Mouse (Mus musculus): ENCODE results near the gene 0610040J01Rik. TPM values are rescaled to one million over a fixed set of nuclear protein-coding genes. Genes with fewer than 3 reads are reported as not detected.

0610040J01Rik gene
- polyA plus RNA-seq, 1 experiment from 2014 or later: 1.0 TPM

- 52% methylated on average over 8 of the region's 8 CpGs for WGBS (ENCODE audit: insufficient replicate concordance)
- H3K4me2 ChIP-seq: no peak overlapping the region
Measured at GRCm38 (mm10) chr5:63824599-63825350, 12.6 kb downstream of the 0610040J01Rik start.

GRCm38 (mm10) chr5:63825881-63826280 is 13.7 kb downstream of the 0610040J01Rik start:
- Histone ChIP-seq H3K27ac (ENCODE audit: low read depth, low read length) (no peak overlapping the region), H3K4me3 (ENCODE audit: low read depth, low read length) (no peak overlapping the region), H3K4me2 (no peak overlapping the region), H3K36me3 (ENCODE audit: control insufficient read depth, insufficient read depth, low read length) (no peaks in the 10 kb centered on the region), H3K9ac (ENCODE audit: low read depth, low read length) (no peak overlapping the region), H3K27me3 (ENCODE audit: control insufficient read depth, insufficient read depth, low read length) (peaks cover 3% of the 10 kb centered on the region; the same call in 1 of the 2 replicates), H3K4me1 (ENCODE audit: control insufficient read depth, insufficient read depth, low read length) (no peaks in the 10 kb centered on the region), H3K9me3 (replicated peaks; ENCODE audit: control insufficient read depth, low read length) (no peaks in the 10 kb centered on the region)
- ATAC-seq (replicated peaks; ENCODE audit: insufficient number of reproducible peaks, low FRiP score, low TSS enrichment): no peak
- WGBS (ENCODE audit: insufficient replicate concordance): 62% methylated on average over 5 of the region's 5 CpGs

More at GRCm38 (mm10) chr5:63824599-63825350, 12.6 kb downstream of the 0610040J01Rik start:
- H3K9ac ChIP-seq (ENCODE audit: low read depth, low read length): no peak overlapping the region
- peaks cover 3% of the 10 kb centered on the region; the same call in 1 of the 2 replicates for H3K27me3 ChIP-seq (ENCODE audit: control insufficient read depth, insufficient read depth, low read length)
- H3K4me3 ChIP-seq (ENCODE audit: low read depth, low read length): no peak overlapping the region
- H3K4me1 ChIP-seq (ENCODE audit: control insufficient read depth, insufficient read depth, low read length): no peaks in the 10 kb centered on the region
- ATAC-seq (replicated peaks; ENCODE audit: insufficient number of reproducible peaks, low FRiP score, low TSS enrichment): no peak
- no peaks in the 10 kb centered on the region for H3K9me3 ChIP-seq (replicated peaks; ENCODE audit: control insufficient read depth, low read length)
- no peak overlapping the region for H3K27ac ChIP-seq (ENCODE audit: low read depth, low read length)
- H3K36me3 ChIP-seq (ENCODE audit: control insufficient read depth, insufficient read depth, low read length): no peaks in the 10 kb centered on the region

DNA sequence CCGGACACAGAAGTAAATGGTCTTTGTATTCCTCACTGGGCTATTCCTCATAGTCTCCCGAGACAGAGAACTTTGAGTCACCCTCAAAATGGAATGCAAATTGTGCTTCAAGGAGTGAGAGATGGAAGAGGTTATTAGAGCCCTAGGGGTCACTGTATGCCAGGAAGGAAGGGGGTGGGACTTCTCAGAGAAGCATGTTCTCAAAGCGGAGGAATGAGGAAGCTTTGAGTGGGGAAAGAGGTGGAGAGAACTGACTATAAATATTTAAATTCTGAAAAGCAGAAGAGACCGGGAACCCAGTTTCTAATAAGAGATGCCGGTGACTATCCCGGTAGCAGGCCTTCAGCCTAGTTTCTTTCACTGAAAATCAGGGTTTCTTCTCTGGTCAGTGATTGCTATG is 14.8 kb downstream of the 0610040J01Rik start:
- Histone ChIP-seq H3K4me1 (ENCODE audit: control insufficient read depth, insufficient read depth, low read length) (no peaks in the 10 kb centered on the region), H3K36me3 (ENCODE audit: control insufficient read depth, insufficient read depth, low read length) (no peaks in the 10 kb centered on the region), H3K27ac (ENCODE audit: low read depth, low read length) (no peak overlapping the region), H3K4me3 (ENCODE audit: low read depth, low read length) (no peak overlapping the region), H3K9me3 (replicated peaks; ENCODE audit: control insufficient read depth, low read length) (no peaks in the 10 kb centered on the region), H3K27me3 (ENCODE audit: control insufficient read depth, insufficient read depth, low read length) (peaks cover 3% of the 10 kb centered on the region; the same call in 1 of the 2 replicates), H3K9ac (ENCODE audit: low read depth, low read length) (no peak overlapping the region), H3K4me2 (no peak overlapping the region)
- WGBS (ENCODE audit: insufficient replicate concordance): 64% methylated on average over 6 of the region's 6 CpGs
- ATAC-seq (replicated peaks; ENCODE audit: insufficient number of reproducible peaks, low FRiP score, low TSS enrichment): no peak

GRCm38 (mm10) chr5:63827415-63828053 is 15.4 kb downstream of the 0610040J01Rik start:
- ATAC-seq (replicated peaks; ENCODE audit: insufficient number of reproducible peaks, low FRiP score, low TSS enrichment): no peak
- WGBS (ENCODE audit: insufficient replicate concordance): 52% methylated on average over 5 of the region's 5 CpGs
- Histone ChIP-seq H3K9ac (ENCODE audit: low read depth, low read length) (no peak overlapping the region), H3K9me3 (replicated peaks; ENCODE audit: control insufficient read depth, low read length) (no peaks in the 10 kb centered on the region), H3K27me3 (ENCODE audit: control insufficient read depth, insufficient read depth, low read length) (peaks cover 3% of the 10 kb centered on the region; the same call in 1 of the 2 replicates), H3K36me3 (ENCODE audit: control insufficient read depth, insufficient read depth, low read length) (no peaks in the 10 kb centered on the region), H3K27ac (ENCODE audit: low read depth, low read length) (no peak overlapping the region), H3K4me3 (ENCODE audit: low read depth, low read length) (no peak overlapping the region), H3K4me1 (ENCODE audit: control insufficient read depth, insufficient read depth, low read length) (no peaks in the 10 kb centered on the region), H3K4me2 (no peak overlapping the region)

GRCm38 (mm10) chr5:63828380-63829185 is 16.4 kb downstream of the 0610040J01Rik start:
- H3K9ac ChIP-seq (ENCODE audit: low read depth, low read length): no peak overlapping the region
- WGBS (ENCODE audit: insufficient replicate concordance): 64% methylated on average over 10 of the region's 10 CpGs
- no peak for ATAC-seq (replicated peaks; ENCODE audit: insufficient number of reproducible peaks, low FRiP score, low TSS enrichment)

GRCm38 (mm10) chr5:63831054-63831453 is 18.9 kb downstream of the 0610040J01Rik start:
- H3K4me2 ChIP-seq: no peak overlapping the region
- H3K4me3 ChIP-seq (ENCODE audit: low read depth, low read length): no peak overlapping the region
- no peaks in the 10 kb centered on the region for H3K27me3 ChIP-seq (ENCODE audit: control insufficient read depth, insufficient read depth, low read length)
- no peak overlapping the region for H3K27ac ChIP-seq (ENCODE audit: low read depth, low read length)
- WGBS (ENCODE audit: insufficient replicate concordance): 69% methylated on average over 4 of the region's 4 CpGs
- H3K4me1 ChIP-seq (ENCODE audit: control insufficient read depth, insufficient read depth, low read length): no peaks in the 10 kb centered on the region
- no peak for ATAC-seq (replicated peaks; ENCODE audit: insufficient number of reproducible peaks, low FRiP score, low TSS enrichment)
- no peaks in the 10 kb centered on the region for H3K36me3 ChIP-seq (ENCODE audit: control insufficient read depth, insufficient read depth, low read length)
- no peaks in the 10 kb centered on the region for H3K9me3 ChIP-seq (replicated peaks; ENCODE audit: control insufficient read depth, low read length)
- H3K9ac ChIP-seq (ENCODE audit: low read depth, low read length): no peak overlapping the region

More at GRCm38 (mm10) chr5:63828380-63829185, 16.4 kb downstream of the 0610040J01Rik start:
- Histone ChIP-seq H3K9me3 (replicated peaks; ENCODE audit: control insufficient read depth, low read length) (no peaks in the 10 kb centered on the region), H3K4me2 (no peak overlapping the region), H3K27me3 (ENCODE audit: control insufficient read depth, insufficient read depth, low read length) (peaks cover 3% of the 10 kb centered on the region; the same call in 1 of the 2 replicates), H3K4me3 (ENCODE audit: low read depth, low read length) (no peak overlapping the region), H3K4me1 (ENCODE audit: control insufficient read depth, insufficient read depth, low read length) (no peaks in the 10 kb centered on the region), H3K36me3 (ENCODE audit: control insufficient read depth, insufficient read depth, low read length) (no peaks in the 10 kb centered on the region), H3K27ac (ENCODE audit: low read depth, low read length) (no peak overlapping the region)

DNA sequence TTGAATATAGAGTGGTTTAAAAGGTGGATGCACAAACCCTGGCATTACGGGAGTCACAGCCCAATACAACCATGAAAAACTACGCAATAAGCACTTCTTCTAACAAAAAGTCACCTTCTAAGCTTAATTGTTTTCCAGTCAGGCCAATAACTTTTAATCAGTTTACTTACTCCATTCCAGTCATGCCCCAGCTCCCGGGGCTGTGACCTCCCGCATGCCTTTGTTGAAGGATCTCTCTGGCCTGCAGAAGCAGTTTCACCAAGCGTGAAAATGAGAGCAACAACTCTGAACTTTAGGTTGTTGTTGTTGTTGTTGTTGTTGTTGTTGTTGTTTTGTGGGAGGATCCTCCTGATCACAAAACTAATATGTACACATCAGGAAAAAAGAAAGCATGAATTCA is 21.8 kb downstream of the 0610040J01Rik start:
- H3K9me3 ChIP-seq (replicated peaks; ENCODE audit: control insufficient read depth, low read length): no peaks in the 10 kb centered on the region
- H3K4me1 ChIP-seq (ENCODE audit: control insufficient read depth, insufficient read depth, low read length): 0 out of 2 replicates have a peak, but pooled peaks cover 2% of the 10 kb centered on the region
- no peak overlapping the region for H3K27ac ChIP-seq (ENCODE audit: low read depth, low read length)
- H3K27me3 ChIP-seq (ENCODE audit: control insufficient read depth, insufficient read depth, low read length): no peaks in the 10 kb centered on the region
- H3K36me3 ChIP-seq (ENCODE audit: control insufficient read depth, insufficient read depth, low read length): no peaks in the 10 kb centered on the region
- ATAC-seq (replicated peaks; ENCODE audit: insufficient number of reproducible peaks, low FRiP score, low TSS enrichment): no peak
- WGBS (ENCODE audit: insufficient replicate concordance): 68% methylated on average over 5 of the region's 5 CpGs
- H3K9ac ChIP-seq (ENCODE audit: low read depth, low read length): no peak overlapping the region
- H3K4me2 ChIP-seq: no peak overlapping the region
- H3K4me3 ChIP-seq (ENCODE audit: low read depth, low read length): no peak overlapping the region

- no peaks in the 10 kb centered on the region for H3K9me3 ChIP-seq (replicated peaks; ENCODE audit: control insufficient read depth, low read length)
- H3K4me2 ChIP-seq: no peak overlapping the region
- no peak for ATAC-seq (replicated peaks; ENCODE audit: insufficient number of reproducible peaks, low FRiP score, low TSS enrichment)
- 90% methylated on average over 3 of the region's 3 CpGs for WGBS (ENCODE audit: insufficient replicate concordance)
- H3K27me3 ChIP-seq (ENCODE audit: control insufficient read depth, insufficient read depth, low read length): no peaks in the 10 kb centered on the region
- 0 out of 2 replicates have a peak, but pooled peaks cover 2% of the 10 kb centered on the region for H3K4me1 ChIP-seq (ENCODE audit: control insufficient read depth, insufficient read depth, low read length)
- H3K36me3 ChIP-seq (ENCODE audit: control insufficient read depth, insufficient read depth, low read length): no peaks in the 10 kb centered on the region
- H3K27ac ChIP-seq (ENCODE audit: low read depth, low read length): no peak overlapping the region
- H3K4me3 ChIP-seq (ENCODE audit: low read depth, low read length): no peak overlapping the region
- no peak overlapping the region for H3K9ac ChIP-seq (ENCODE audit: low read depth, low read length)
Measured at GRCm38 (mm10) chr5:63834435-63834834, 22.3 kb downstream of the 0610040J01Rik start.
